In the genomic region with DNA sequence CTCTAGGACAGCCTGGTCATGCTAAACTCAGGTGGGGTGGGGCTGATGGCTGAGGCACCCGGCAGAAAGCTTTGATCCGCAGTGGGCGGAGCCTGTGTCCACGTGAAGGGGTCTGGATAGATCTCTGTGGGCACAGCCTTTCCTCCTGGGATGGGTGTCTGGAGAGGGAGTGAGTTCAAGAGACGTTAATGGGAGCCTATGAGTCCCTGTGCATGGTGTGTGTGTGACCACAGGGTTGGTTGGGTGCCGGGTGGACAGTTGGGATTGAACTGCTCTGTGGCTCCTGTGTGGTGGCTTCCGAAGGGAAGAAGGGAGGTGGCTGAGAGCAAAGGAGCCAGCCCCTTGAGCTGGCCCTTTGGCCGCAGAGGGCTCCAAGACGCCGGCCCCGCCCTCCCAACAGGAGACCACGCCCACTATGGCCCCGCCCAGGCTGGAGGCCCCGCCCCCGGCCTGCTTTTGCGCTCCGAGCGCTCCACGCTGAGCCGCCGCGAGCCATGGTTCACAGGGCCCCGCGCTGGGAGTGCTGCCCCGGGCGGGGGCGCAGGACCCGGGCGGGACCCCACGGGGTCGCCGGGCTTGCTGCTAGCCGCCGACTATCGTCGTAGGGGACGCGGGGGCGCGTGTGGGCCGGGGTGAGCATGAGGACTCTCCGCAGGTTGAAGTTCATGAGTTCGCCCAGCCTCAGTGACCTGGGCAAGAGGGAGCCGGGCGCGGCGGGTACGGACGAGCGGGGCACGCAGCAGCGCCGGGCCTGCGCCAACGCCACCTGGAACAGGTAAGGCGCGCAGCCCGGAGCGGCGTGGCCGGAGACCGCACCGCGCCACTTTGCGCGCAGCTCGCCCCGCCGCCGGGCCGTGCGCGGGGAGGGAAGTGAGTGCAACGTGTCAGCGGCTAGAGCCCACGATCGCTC, we compare ENCODE assay signal across 8 mouse cellular contexts. TPM values are rescaled to one million over a fixed set of nuclear protein-coding genes. Genes with fewer than 3 reads are reported as not detected.
DNase-seq lines count a peak whose midpoint lies in the region; ATAC-seq lines count a peak whose summit lies in the region.

No protein-coding gene starts in this region.

- ATAC-seq in forebrain, embryonic 13.5 days, result peak; percentile 79; the same call in 1 of the 2 replicates
- peak; percentile 37 for ATAC-seq in megakaryocyte, adult 5-6 weeks (ENCODE audit: poor library complexity, severe bottlenecking)

- H3K9me3 ChIP-seq in forebrain, embryonic 13.5 days (replicated peaks), result no peaks in the 10 kb centered on the region

- DNase-seq in ES-CJ7 (ENCODE audit: low read depth, low spot score), result peak; percentile 82
- peak; percentile 90 for DNase-seq in adrenal gland, postnatal 25 days
- DNase-seq in heart, postnatal 25 days (ENCODE audit: low spot score), result peak; percentile 82
- peak; percentile 77 to 82 for DNase-seq in layer of hippocampus, postnatal 10 days (ENCODE audit: low spot score in 2 of 2)
- peak; percentile 66 for DNase-seq in right cerebral cortex, postnatal 4 days
- DNase-seq in urinary bladder, postnatal 36 days (ENCODE audit: low spot score in 2 of 2), result peak; percentile 90 to 92

- H3K27ac ChIP-seq in forebrain, embryonic 13.5 days, result no peak overlapping the region

- peak overlapping the region; percentile 52 for H3K4me3 ChIP-seq in forebrain, embryonic 13.5 days

- intact Hi-C loops in heart, postnatal 25 days (cut with DNase I), result no loop called here

- 1% methylated on average over 43 of the region's 77 CpGs for WGBS in forebrain, embryonic 13.5 days

- H3K36me3 ChIP-seq in forebrain, embryonic 13.5 days (ENCODE audit: poor library complexity, severe bottlenecking), result no peaks in the 10 kb centered on the region

- peaks cover 15% of the 10 kb centered on the region for H3K4me1 ChIP-seq in forebrain, embryonic 13.5 days

- peak overlapping the region; percentile 68 for H3K9ac ChIP-seq in forebrain, embryonic 13.5 days

- H3K27me3 ChIP-seq in forebrain, embryonic 13.5 days, result peaks cover 40% of the 10 kb centered on the region

- peak overlapping the region; percentile 96 for H3K4me2 ChIP-seq in forebrain, embryonic 13.5 days

RNA-seq across cellular contexts. Expression of a gene that starts 11.4 kb away (rescaled TPM):
- 3.7 and 5.0 TPM in 2 replicates for total RNA-seq in adrenal gland, postnatal 25 days (2021)
- 7.0 and 8.0 TPM in 2 replicates for polyA plus RNA-seq in forebrain, embryonic 13.5 days (2015; fragmentation: Nextera tagmentation; extraction: Ambion mirVana)
- 1 to 10 TPM; 3.1 to 3.4 TPM for total RNA-seq in heart, postnatal 25 days (2021)
- total RNA-seq in layer of hippocampus, postnatal 10 days (2021), result 10 to 100 TPM; 18.6 to 20.6 TPM
- 5.6 and 6.4 TPM in 2 replicates for total RNA-seq in megakaryocyte, adult 5-6 weeks (2015)
- total RNA-seq in megakaryocyte, adult 5-6 weeks (2017), result 4.4 and 5.4 TPM in 2 replicates

RNA-seq across cellular contexts. Expression of a gene that starts 39.1 kb away (rescaled TPM):
- total RNA-seq in adrenal gland, postnatal 25 days (2021), result 0.76 TPM in 1 of 2 replicates, not detected in the other
- polyA plus RNA-seq in forebrain, embryonic 13.5 days (2015; fragmentation: Nextera tagmentation; extraction: Ambion mirVana), result 0.11 and 0.34 TPM in 2 replicates
- total RNA-seq in heart, postnatal 25 days (2021), result 1 to 10 TPM in 1 of 2 experiments, under 1 TPM in 1; 0.55 to 1.1 TPM
- total RNA-seq in layer of hippocampus, postnatal 10 days (2021), result under 1 TPM; 0.27 to 0.89 TPM
- not detected in 2 replicates for total RNA-seq in megakaryocyte, adult 5-6 weeks (2015)
- total RNA-seq in megakaryocyte, adult 5-6 weeks (2017), result not detected in 2 replicates
